Mouse (Mus musculus) gastrocnemius, adult 8-10 months (tissue): ENCODE results near the gene F2rl2. TPM values are rescaled to one million over a fixed set of nuclear protein-coding genes. Genes with fewer than 3 reads are reported as not detected.

Source experiments
- DNase-seq, 2 experiments: peaks; one replicate each; pipeline ENCODE4 v3.0.0; 2022; ENCODE audit warnings: low spot score in 2 of 2
- total RNA-seq, 4 experiments: library from RNA; stranded (reverse); gene quantifications; 2 replicates each; pipeline ENCODE4 v1.2.4; 2022

F2rl2 gene
- total RNA-seq, 4 experiments from 2014 or later: not detected

- no peak for DNase-seq
Measured at GRCm38 (mm10) chr13:95697874-95698273, 1.2 kb downstream of the F2rl2 start.

GRCm38 (mm10) chr13:95703376-95703775 lies 6.7 kb downstream of the F2rl2 start:
- DNase-seq: no peak

DNA sequence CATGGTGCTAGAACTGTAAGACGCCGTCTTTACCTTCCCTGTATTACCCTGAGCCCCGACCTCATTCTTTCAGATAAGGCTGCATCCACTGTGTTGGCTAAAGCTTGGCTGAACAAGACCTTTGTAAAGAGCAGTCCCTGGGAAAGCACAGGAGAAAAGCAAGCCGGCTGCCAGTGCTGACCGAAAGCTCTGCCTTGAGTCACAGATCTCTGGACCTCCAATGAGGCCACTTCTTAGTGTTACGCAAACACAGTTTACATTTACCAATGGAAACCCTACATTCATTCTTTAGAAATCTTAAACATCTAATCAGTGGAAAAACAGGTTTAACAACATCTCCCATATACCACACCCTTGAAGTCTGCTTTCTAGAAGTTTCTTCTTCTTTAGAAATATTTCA lies 8.9 kb downstream of the F2rl2 start:
- no peak for DNase-seq

- no peak for DNase-seq
Measured at GRCm38 (mm10) chr13:95712054-95712453, 15.4 kb downstream of the F2rl2 start.

- DNase-seq: no peak
Measured at GRCm38 (mm10) chr13:95712570-95713268, 16.1 kb downstream of the F2rl2 start.

DNA sequence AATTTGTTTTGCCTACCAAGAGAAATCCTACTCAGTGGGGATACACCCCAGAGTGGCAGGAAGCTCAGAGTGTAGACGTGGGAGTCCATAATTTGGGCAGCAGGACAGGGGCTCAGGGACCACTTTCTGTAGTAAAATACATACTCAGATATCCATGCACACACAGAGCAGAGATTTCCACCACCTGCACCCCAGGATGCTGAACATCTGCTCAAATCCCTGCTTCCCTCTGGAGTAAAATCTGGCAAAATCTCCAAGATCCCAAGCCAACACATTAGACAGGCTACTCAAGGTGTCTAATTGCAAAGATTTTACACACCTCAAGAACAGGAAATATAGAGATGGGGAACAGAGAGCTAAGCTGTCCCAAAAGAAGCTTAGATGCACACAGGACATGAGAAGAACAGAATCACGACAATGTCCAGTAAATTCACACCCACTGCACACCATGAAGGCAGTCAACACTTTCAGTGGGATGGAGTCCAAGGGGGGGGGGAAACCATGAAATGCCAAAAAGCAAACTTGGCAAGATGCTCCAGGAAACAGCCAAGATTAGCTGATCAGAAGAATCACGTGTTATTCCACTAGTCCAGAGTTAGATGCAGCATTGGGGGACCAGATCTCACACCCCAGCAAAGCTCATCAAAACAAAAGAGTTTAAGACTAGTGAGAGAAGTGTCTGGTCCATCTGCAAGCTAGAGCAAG lies 17.8 kb downstream of the F2rl2 start:
- DNase-seq: no peak

DNA sequence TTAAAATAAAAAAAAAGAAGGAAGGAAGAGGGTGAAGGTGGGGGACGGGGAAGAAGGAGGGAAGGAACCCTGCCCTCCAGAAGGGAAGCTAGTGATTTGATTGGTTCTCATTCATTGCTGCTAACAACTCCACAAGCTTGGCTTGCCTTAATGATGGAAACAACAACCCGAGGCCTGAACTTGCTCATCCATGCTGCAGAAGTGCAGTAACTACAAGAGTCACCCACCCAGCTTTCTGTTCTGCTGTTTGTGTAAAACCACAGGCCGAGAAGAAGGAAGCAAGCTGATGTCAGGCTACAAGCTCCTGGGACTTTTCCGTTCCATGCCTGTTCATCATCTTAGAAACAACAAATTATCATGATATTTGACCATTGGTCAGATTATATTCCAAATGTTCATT lies 18.7 kb downstream of the F2rl2 start:
- DNase-seq: no peak

- peak; percentile 20 for DNase-seq
Measured at GRCm38 (mm10) chr13:95719320-95720232, 22.9 kb downstream of the F2rl2 start.

DNA sequence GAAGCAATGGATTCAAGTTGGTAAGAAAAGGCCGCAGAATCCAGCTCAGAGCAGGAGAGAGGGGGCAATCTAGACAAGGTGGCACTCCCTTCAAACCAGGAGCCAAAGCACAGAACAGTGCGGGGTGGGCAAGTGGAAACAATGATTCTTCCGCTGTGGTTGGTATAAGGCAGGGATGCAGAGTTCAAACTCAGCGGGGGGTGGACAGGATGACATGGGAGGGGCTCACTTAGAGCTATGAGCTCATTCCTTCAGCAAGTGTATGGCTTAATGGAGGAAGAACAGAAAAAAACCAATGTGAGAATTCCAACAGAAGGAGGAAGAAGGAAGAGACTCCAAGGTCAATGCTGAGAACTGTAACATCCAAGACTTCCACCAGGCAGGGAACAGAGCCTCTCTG lies 33.8 kb downstream of the F2rl2 start:
- DNase-seq: no peak

DNA sequence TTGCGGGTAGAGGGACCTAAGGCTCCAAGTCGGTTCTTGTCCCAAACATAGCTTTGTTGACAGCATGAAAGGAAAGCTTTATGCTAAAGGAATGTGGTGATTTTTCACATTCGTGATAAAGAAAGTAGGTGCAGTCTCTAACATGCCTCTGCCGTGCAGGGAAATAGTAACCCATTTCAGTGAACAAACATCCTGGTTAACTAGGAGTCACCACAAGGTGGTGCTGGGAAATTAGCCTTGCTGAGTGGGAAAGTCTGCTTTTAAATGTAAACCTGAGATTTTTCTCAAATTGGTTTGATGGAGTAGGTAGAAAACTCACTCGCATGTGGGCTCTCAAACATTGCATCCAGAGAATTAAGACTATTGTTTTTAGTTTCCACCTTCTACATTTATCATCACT lies 43.0 kb downstream of the F2rl2 start:
- no peak for DNase-seq

DNA sequence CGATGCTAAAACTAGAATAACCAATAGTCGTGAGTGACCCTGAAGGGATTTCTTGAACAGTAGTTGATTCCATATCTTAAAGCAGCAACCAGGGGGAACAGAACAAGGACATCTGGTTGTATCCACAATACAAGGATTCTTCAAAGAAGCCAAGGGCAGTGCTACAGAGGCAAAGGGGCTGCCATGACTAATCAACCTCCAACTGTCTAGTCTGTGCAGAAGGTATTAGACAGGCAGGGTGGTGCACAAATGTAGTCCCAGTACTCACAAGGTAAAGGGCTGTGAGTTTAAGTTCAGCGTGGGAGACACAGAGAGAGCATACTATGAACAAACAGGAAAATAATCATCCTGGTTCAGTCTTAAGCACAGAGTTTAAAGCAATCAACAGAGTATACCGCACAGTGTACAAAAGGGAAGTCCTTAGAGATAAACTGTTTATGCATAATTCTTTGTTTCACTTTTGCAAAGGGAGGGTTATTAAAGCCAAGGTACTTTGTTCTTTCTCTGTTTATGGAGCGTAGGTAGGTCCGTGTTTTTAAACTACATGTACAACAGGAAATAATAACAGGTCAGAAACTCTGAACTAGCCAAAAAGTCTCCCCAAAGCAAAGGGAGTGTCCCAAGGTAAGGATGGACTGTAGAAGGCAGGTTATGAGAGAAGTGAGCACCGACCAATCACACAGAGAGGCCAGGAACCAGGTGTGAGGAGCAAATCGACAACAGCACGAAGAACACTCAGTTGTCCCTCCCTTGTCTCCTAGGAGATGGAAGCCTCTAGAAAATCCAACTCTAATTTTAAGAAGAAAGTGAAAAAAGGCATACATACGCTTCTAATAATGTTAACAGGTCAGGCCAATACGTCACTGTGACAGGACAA lies 45.4 kb downstream of the F2rl2 start:
- no peak for DNase-seq

DNA sequence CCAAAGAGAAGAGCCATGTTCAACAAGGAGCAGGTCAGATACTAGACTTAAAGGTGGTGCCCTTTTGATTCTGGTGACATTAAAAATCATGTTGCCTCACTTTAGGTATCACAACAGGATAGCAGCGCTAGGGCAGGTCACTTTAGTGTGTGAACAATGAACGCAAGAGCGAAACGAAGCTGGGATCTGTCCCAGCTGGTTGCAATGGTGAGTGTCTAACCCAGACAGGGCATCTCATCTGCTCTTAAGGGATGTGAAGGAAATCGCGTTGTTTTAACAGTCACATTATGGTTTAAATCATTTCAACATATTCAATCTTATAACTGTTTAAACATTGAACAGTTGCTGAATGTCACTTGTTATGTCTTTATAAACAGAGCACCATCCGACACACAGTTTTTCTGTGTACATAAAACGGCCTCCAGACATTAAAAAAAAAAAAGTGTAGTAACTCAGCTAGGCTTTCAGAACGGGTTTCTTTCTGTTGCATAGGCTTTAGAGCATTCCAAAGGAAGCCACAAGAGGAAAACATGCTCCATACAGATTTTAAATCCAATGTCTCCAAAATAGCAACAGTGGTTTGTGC lies 46.3 kb downstream of the F2rl2 start:
- no peak for DNase-seq

- no peak for DNase-seq
Measured at GRCm38 (mm10) chr13:95745451-95745850, 48.8 kb downstream of the F2rl2 start.

DNA sequence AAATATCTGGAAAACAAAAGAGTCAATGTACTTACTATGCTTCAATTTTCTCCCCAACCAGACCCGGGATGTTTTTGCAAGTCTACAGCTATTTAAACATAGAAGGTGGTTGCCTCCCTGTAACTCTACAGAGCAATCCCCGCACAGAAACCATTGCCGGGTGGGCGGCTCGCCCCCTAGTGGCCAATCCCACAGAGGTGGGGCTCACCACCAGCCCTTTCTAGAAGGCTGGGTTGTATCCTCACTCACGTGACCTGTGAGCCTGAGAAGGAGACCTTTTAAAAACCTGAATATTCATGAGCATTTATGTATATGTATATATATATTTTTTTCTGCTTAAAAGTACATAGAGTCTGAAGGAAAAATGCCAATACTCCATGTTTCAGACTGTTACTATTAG lies 49.9 kb downstream of the F2rl2 start:
- DNase-seq: no peak

GRCm38 (mm10) chr13:95747101-95747500 lies 50.4 kb downstream of the F2rl2 start:
- no peak for DNase-seq

DNA sequence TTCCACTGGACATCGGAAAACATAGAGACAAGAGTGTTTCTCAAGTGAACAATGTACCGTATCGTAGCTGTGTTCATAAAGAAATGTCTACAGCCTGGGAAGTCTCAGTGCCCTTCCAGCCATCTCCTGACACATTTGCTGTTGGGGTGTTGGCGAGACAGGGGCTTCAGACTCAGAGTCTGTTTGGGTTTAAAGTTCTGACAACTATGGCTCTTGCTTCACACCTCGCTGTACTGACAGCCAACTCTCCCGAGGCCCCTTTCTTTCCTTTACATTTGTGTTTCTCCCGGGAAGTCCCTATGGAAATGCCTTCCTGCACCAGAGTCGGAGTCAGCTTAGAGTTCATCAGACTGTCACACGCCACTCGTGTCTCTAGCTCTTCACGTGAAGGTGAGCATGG lies 50.9 kb downstream of the F2rl2 start:
- no peak for DNase-seq

Other genes with a start within 250 kb of the F2rl2 start
- 1 to 10 TPM in 2 of 4 experiments, not detected in 2; 1.2 to 1.6 TPM for gene S100z, start 218.1 kb upstream of the F2rl2 start, total RNA-seq
- gene F2rl1, start 171.6 kb upstream of the F2rl2 start, total RNA-seq: under 1 TPM; 0.13 to 0.99 (median 0.24) TPM
- gene F2r, start 78.4 kb upstream of the F2rl2 start, total RNA-seq: 1 to 10 TPM; 2.6 to 7.7 (median 3.5) TPM
- gene Iqgap2, start 195.1 kb downstream of the F2rl2 start, total RNA-seq: under 1 TPM; 0.39 to 0.92 (median 0.84) TPM